Mouse (Mus musculus) lung, adult 2 months (tissue): ENCODE results near the gene Hspa4. TPM values are rescaled to one million over a fixed set of nuclear protein-coding genes. Genes with fewer than 3 reads are reported as not detected.

Experiments used
- DNase-seq: peaks from one replicate; pipeline ENCODE4 v3.0.0; 2022
- H3K4me1 ChIP-seq: fragments of 200-500 bp; 2 replicates; pipeline ENCODE4 v1.6.1; 2011; ENCODE audit warnings: low read length; ENCODE audit not compliant: control insufficient read depth, insufficient read depth
- H3K4me3 ChIP-seq: fragments of 200-500 bp; replicated peaks from 2 replicates; pipeline ENCODE3; 2011; ENCODE audit warnings: low read depth, mild to moderate bottlenecking, control low read depth, low read length; ENCODE audit errors: extremely low read depth
- CTCF ChIP-seq: fragments of 200-500 bp; IDR thresholded peaks from 2 replicates; pipeline ENCODE4 v1.5.1; 2011; ENCODE audit warnings: mild to moderate bottlenecking, low read length, control low read depth; ENCODE audit not compliant: insufficient read depth
- POLR2A ChIP-seq: fragments of 200-500 bp; IDR thresholded peaks from 2 replicates; pipeline ENCODE4 v1.6.1; 2011; ENCODE audit warnings: low read depth, mild to moderate bottlenecking, control low read depth, low read length, borderline replicate concordance; ENCODE audit errors: extremely low read depth
- WGBS: fragments of 180-500 bp; shearing (Covaris S2); methylation state at CpG from one replicate; pipeline ENCODE4 v1.1.7; 2018; 5-methylcytosine and 5-hydroxymethylcytosine counted together
- polyA plus RNA-seq: library from polyadenylated mRNA; depleted of rRNA; stranded (reverse); fragments of >200 nt; gene quantifications from 2 replicates; pipeline ENCODE4 v1.2.3, GENCODE M21; 2012

The Hspa4 gene
- polyA plus RNA-seq, 1 experiment = 22.0 TPM

DNA sequence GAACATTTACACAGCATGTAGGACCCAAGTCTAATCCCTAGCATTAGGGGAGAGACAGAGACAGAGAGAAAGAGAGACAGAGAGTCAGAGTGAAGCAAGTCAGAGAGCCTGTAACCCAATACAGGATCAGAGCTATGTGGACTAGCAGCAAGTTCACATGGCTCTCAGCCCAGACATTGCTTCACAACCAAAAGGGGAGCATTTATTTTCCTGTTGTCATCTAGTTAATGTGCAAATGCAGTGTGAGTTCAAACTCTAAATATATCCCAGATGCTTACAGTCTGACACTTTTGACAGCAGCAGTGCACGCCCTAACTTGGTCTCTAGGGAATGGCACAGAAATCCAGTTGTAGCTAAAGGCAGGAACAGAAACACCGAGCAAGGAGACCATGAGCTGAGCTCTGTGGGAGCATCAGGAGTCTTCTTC lies 8.6 kb upstream of the Hspa4 start:
- DNase-seq = peak; percentile 37
- 15% methylated on average over 2 of the region's 2 CpGs for WGBS
- TF ChIP-seq CTCF (no peak), POLR2A (no peak)
- Histone ChIP-seq H3K4me3 (no peak overlapping the region), H3K4me1 (peaks cover 21% of the 10 kb centered on the region)

DNA sequence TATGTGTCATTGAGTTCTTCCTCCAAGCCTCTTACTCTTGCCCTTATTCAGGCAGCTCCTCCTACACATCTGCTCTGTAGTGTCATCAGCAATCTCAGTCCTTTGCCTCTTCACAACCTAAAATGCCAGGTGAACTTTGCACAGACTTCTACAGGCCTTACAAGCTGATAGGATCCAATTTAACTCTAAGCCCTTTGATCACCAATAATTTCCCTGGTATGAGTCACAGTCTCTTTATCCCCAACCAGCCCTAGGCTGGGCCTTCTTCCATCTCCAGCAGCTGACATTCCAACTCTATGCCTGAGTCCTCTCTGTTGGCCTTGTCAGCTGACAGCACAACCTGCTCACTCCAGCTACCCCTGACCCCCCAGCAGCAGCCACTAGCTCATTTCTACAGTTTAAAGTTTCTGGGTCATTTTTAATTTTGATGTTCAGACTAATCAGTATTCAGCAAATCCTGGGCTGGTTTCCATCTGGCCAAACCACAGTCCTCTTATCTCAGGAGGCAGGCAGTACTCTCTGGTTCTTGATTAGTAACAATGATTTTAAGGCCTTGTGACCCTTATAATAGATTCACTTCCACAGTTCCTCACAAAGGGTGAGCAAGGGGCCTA lies 8.1 kb upstream of the Hspa4 start:
- H3K4me1 ChIP-seq = peaks cover 21% of the 10 kb centered on the region
- DNase-seq = peak; percentile 19
- no peak for TF ChIP-seq CTCF
- TF ChIP-seq POLR2A = no peak
- H3K4me3 ChIP-seq = no peak overlapping the region

DNA sequence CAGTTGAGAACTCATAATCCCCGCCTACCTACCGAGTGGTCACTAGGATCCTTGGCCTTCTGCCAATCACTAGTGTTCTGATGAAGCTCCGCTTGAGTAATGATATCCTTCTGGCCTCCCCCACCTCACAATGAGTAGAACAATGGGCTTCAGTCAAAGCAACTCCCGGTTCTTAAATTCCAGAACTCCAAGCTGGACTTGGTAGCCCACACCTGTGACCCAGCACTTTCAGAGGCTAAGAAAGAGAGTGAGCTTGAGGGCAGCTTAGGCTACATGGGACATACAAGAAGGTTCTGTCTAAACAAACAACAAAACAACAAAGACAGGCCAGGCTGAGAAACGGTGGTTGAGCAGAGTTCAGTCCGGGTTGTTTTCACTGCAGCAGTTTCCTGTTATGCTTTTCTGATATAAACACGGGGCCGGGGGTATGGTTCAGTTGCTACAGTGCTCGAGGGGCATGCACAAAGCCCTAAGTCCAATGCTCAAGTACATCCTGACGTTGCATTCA lies 7.4 kb upstream of the Hspa4 start:
- 24% methylated on average over 10 of the region's 10 CpGs for WGBS
- peaks cover 21% of the 10 kb centered on the region for H3K4me1 ChIP-seq
- TF ChIP-seq CTCF = no peak
- no peak for TF ChIP-seq POLR2A
- H3K4me3 ChIP-seq = no peak overlapping the region
- peak; percentile 23 for DNase-seq

GRCm38 (mm10) chr11:53306965-53307364 lies 6.7 kb upstream of the Hspa4 start:
- Histone ChIP-seq H3K4me1 (peaks cover 21% of the 10 kb centered on the region), H3K4me3 (no peak overlapping the region)
- no peak for DNase-seq
- 30% methylated on average over 2 of the region's 2 CpGs for WGBS
- TF ChIP-seq POLR2A (no peak), CTCF (no peak)

- Histone ChIP-seq H3K4me1 (peaks cover 21% of the 10 kb centered on the region), H3K4me3 (no peak overlapping the region)
- TF ChIP-seq CTCF = no peak
- no peak for TF ChIP-seq POLR2A
- 86% methylated on average over 14 of the region's 14 CpGs for WGBS
- no peak for DNase-seq
These were observed 4.0 kb upstream of the Hspa4 start for GRCm38 (mm10) chr11:53304044-53304840.

DNA sequence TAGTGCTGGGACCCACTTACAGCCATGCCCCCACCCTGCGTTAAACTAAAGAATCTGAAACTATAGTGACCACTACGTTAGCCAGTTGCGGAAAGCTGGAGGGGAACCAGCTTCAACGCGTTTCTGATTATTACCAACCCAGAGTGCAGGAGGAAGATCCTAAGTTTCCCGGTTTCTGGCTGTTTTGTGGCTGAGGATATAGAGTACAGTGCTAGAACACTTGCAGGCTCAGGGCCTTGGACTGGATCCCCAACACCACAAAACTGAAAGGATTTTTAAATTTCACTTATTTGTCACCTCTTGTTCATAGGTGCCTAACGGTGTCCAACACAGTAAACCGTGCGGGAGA lies 884 bp upstream of the Hspa4 start:
- H3K4me1 ChIP-seq = peaks cover 6% of the 10 kb centered on the region
- TF ChIP-seq CTCF = no peak
- TF ChIP-seq POLR2A = no peak
- 43% methylated on average over 9 of the region's 9 CpGs for WGBS
- no peak for DNase-seq
- H3K4me3 ChIP-seq = no peak overlapping the region

GRCm38 (mm10) chr11:53299551-53300329 lies 517 bp downstream of the Hspa4 start:
- WGBS = under 1% methylated on average over 80 of the region's 80 CpGs
- no peak for TF ChIP-seq CTCF
- no peak for TF ChIP-seq POLR2A
- peak; percentile 56 for DNase-seq
- peaks cover 6% of the 10 kb centered on the region for H3K4me1 ChIP-seq
- H3K4me3 ChIP-seq = peak overlapping the region; percentile 80

- no peak for TF ChIP-seq POLR2A
- no peak for TF ChIP-seq CTCF
These were observed 2.1 kb downstream of the Hspa4 start for GRCm38 (mm10) chr11:53297947-53298860.

DNA sequence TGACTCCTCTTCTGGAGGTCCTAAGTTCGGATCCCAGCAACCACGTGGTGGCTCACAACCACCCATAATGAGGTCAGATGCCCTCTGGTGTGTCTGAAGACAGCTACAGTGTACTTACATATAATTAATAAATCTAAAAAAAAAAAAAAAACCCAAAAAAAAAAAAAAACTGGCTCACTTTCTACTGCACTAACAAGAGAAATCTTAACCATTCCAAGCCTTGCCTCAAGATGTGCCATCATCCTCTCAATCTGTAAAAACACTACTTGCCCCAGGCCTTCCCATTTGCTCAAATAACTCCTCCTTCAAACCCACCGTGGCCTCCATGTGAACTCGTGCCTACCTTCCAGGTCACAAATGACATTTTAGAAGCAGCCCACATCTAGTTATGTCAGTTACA lies 3.4 kb downstream of the Hspa4 start:
- Histone ChIP-seq H3K4me1 (peaks cover 9% of the 10 kb centered on the region), H3K4me3 (no peak overlapping the region)
- 61% methylated on average over 4 of the region's 4 CpGs for WGBS
- no peak for TF ChIP-seq POLR2A
- TF ChIP-seq CTCF = no peak
- DNase-seq = no peak

More at GRCm38 (mm10) chr11:53297947-53298860, 2.1 kb downstream of the Hspa4 start:
- Histone ChIP-seq H3K4me3 (no peak overlapping the region), H3K4me1 (peaks cover 9% of the 10 kb centered on the region)
- 73% methylated on average over 7 of the region's 7 CpGs for WGBS
- no peak for DNase-seq
